ENCODE assay signal across 8 mouse cellular contexts in genomic region chr14:45423220-45423619, GRCm38 (mm10). TPM values are rescaled to one million over a fixed set of nuclear protein-coding genes. Genes with fewer than 3 reads are reported as not detected.
DNase-seq lines count a peak whose midpoint lies in the region; ATAC-seq and TF ChIP-seq lines count a peak whose summit lies in the region.

No protein-coding gene starts in this region.

- no peak for DNase-seq in gastrocnemius, adult 2 months
- DNase-seq in gastrocnemius, postnatal 14 days: no peak
- peak; percentile 33 for DNase-seq in 3134 (ENCODE audit: extremely low read depth, insufficient read length, low spot score)
- peak; percentile 8 for DNase-seq in T-cell, adult 2 months (ENCODE audit: low spot score)
- peak; percentile 88 for DNase-seq in embryo, embryonic 11 days
- DNase-seq in kidney, postnatal 14 days: peak; percentile 69
- DNase-seq in yolk sac, embryonic 10.5 days (ENCODE audit: low spot score): peak; percentile 30

- intact Hi-C loops in gastrocnemius, adult 2 months (cut with DNase I): loop anchor here (1.0 to 5.0 kb wide), 2 partner anchors 117 to 349 kb away; no protein-coding TSS in a partner anchor
- intact Hi-C loops in gastrocnemius, postnatal 14 days (cut with DNase I; ENCODE audit: low total_unique reads): loop anchor here (5.0 kb wide), 3 partner anchors 119 to 349 kb away; no protein-coding TSS in a partner anchor

- TF ChIP-seq CTCF in gastrocnemius, adult 2 months (IDR thresholded peaks at IDR 0.05): peak; percentile 84

- ATAC-seq in megakaryocyte, adult 5-6 weeks (ENCODE audit: poor library complexity, severe bottlenecking): peak; percentile 33; the same call in 1 of the 2 replicates

- no peak overlapping the region for H3K4me3 ChIP-seq in gastrocnemius, adult 2 months

- H3K27ac ChIP-seq in gastrocnemius, adult 2 months: no peak overlapping the region

RNA-seq across cellular contexts. Expression of gene Gnpnat1, which starts 18.5 kb away (rescaled TPM):
- 10 to 100 TPM in 1 of 2 experiments, 1 to 10 TPM in 1; 6.0 to 10.9 TPM for total RNA-seq in gastrocnemius, adult 2 months (2021)
- total RNA-seq in gastrocnemius, postnatal 14 days (2021): 10 to 100 TPM in 1 of 2 experiments, 1 to 10 TPM in 1; 9.5 to 12.3 TPM
- total RNA-seq in megakaryocyte, adult 5-6 weeks (2015): 15.5 and 18.5 TPM in 2 replicates
- 12.1 and 13.9 TPM in 2 replicates for total RNA-seq in megakaryocyte, adult 5-6 weeks (2017)

Comparison
In these comparisons a context has a peak if more than half of its experiments do, and no peak if none do; other contexts are left out.
1. DNase-seq: peak in 3134 (single experiment), T-cell, adult 2 months (single experiment), embryo, embryonic 11 days (single experiment), kidney, postnatal 14 days (single experiment) and yolk sac, embryonic 10.5 days (single experiment); none in gastrocnemius, adult 2 months (single experiment) and gastrocnemius, postnatal 14 days (single experiment).